In the genomic region with DNA sequence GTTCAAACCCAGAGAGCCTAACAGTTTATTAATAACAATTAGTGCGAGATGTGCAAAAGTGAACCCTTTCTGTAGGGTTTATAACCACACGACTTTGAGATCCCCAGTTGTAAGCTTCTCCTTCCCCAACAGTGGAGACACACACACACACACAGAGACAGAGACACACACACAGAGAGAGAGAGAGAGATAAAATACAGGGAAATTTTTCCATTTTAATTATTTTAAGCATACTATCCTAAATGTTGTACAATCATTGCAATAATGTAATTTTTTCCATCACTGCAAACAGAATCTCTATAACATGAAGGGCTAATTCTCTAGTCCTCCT, we compare ENCODE assay signal across 8 mouse cellular contexts. TPM values are rescaled to one million over a fixed set of nuclear protein-coding genes. Genes with fewer than 3 reads are reported as not detected.
DNase-seq lines count a peak whose midpoint lies in the region; ATAC-seq and TF ChIP-seq lines count a peak whose summit lies in the region.

No protein-coding gene starts in this region.

- peak overlapping the region; percentile 67 for H3K4me2 ChIP-seq in embryonic facial prominence, embryonic 14.5 days (ENCODE audit: low read depth, low read length)
- H3K4me2 ChIP-seq in intestine, embryonic 16.5 days (ENCODE audit: low read depth, low read length), result peak overlapping the region; percentile 57
- H3K4me2 ChIP-seq in neural tube, embryonic 12.5 days (replicated peaks), result peak overlapping the region; percentile 52

- no peaks in the 10 kb centered on the region for H3K36me3 ChIP-seq in embryonic facial prominence, embryonic 14.5 days (ENCODE audit: control insufficient read depth, insufficient read depth, low read length)
- H3K36me3 ChIP-seq in intestine, embryonic 16.5 days (ENCODE audit: control insufficient read depth, insufficient read depth, low read length), result no peaks in the 10 kb centered on the region
- no peaks in the 10 kb centered on the region for H3K36me3 ChIP-seq in neural tube, embryonic 12.5 days

- peak overlapping the region; percentile 66 for H3K4me3 ChIP-seq in left cerebral cortex, adult 2 months
- H3K4me3 ChIP-seq in embryonic facial prominence, embryonic 14.5 days (ENCODE audit: low read depth, low read length), result peak overlapping the region; percentile 50
- peak overlapping the region; percentile 54 for H3K4me3 ChIP-seq in intestine, embryonic 16.5 days (ENCODE audit: low read length)
- peak overlapping the region; percentile 40 for H3K4me3 ChIP-seq in neural tube, embryonic 12.5 days

- 12% methylated on average over 2 of the region's 2 CpGs for WGBS in embryonic facial prominence, embryonic 14.5 days
- 5% methylated on average over 2 of the region's 2 CpGs for WGBS in intestine, embryonic 16.5 days
- WGBS in neural tube, embryonic 12.5 days, result 10% methylated on average over 2 of the region's 2 CpGs

- no peak; the same call in 1 of the 2 replicates for ATAC-seq in embryonic facial prominence, embryonic 14.5 days (ENCODE audit: low read depth)
- peak; percentile 21; the same call in 1 of the 2 replicates for ATAC-seq in intestine, embryonic 16.5 days
- no peak; the same call in 1 of the 2 replicates for ATAC-seq in neural tube, embryonic 12.5 days (ENCODE audit: low FRiP score, low read depth)

- H3K9me3 ChIP-seq in embryonic facial prominence, embryonic 14.5 days (ENCODE audit: control insufficient read depth, low read length), result no peaks in the 10 kb centered on the region
- no peaks in the 10 kb centered on the region for H3K9me3 ChIP-seq in intestine, embryonic 16.5 days (ENCODE audit: control insufficient read depth, low read length)
- no peaks in the 10 kb centered on the region for H3K9me3 ChIP-seq in neural tube, embryonic 12.5 days

- no peaks in the 10 kb centered on the region for H3K27me3 ChIP-seq in embryonic facial prominence, embryonic 14.5 days (replicated peaks; ENCODE audit: control insufficient read depth, insufficient read depth, low read length)
- no peaks in the 10 kb centered on the region for H3K27me3 ChIP-seq in intestine, embryonic 16.5 days (replicated peaks; ENCODE audit: control insufficient read depth, insufficient read depth, low read length)
- no peaks in the 10 kb centered on the region for H3K27me3 ChIP-seq in neural tube, embryonic 12.5 days (replicated peaks)

- DNase-seq in left cerebral cortex, adult 2 months (ENCODE audit: extremely low spot score in 1 of 2, low spot score in 2 of 2), result no peak
- DNase-seq in left cerebral cortex, adult 9 months (ENCODE audit: low spot score in 2 of 2), result no peak
- no peak for DNase-seq in embryonic facial prominence, embryonic 14.5 days (ENCODE audit: low spot score)
- no peak for DNase-seq in urinary bladder, adult 2 months (ENCODE audit: low spot score)
- no peak for DNase-seq in left cerebral cortex, postnatal 4 days
- DNase-seq in layer of hippocampus, adult 9-11 months, result no peak

- peak overlapping the region; percentile 73 for H3K9ac ChIP-seq in embryonic facial prominence, embryonic 14.5 days (ENCODE audit: low read depth, low read length)
- peak overlapping the region; percentile 68 for H3K9ac ChIP-seq in intestine, embryonic 16.5 days (ENCODE audit: low read depth, low read length)
- no peak overlapping the region for H3K9ac ChIP-seq in neural tube, embryonic 12.5 days

- intact Hi-C loops in left cerebral cortex, adult 2 months (cut with DNase I), result loop anchor here (1.0 kb wide), 1 partner anchor 16 kb away; a partner anchor contains a TSS
- intact Hi-C loops in left cerebral cortex, postnatal 4 days (cut with DNase I), result no loop called here

- H3K27ac ChIP-seq in left cerebral cortex, adult 2 months, result peak overlapping the region; percentile 90
- H3K27ac ChIP-seq in embryonic facial prominence, embryonic 14.5 days (replicated peaks; ENCODE audit: low read depth, low read length), result peak overlapping the region; percentile 85
- peak overlapping the region; percentile 95 for H3K27ac ChIP-seq in intestine, embryonic 16.5 days (ENCODE audit: low read length)
- peak overlapping the region; percentile 2; the same call in 1 of the 2 replicates for H3K27ac ChIP-seq in neural tube, embryonic 12.5 days

- no peak; the same call in 1 of the 2 replicates for TF ChIP-seq CTCF in left cerebral cortex, adult 2 months (IDR thresholded peaks at IDR 0.05)

- H3K4me1 ChIP-seq in embryonic facial prominence, embryonic 14.5 days (ENCODE audit: control insufficient read depth, insufficient read depth, low read length), result peaks cover 3% of the 10 kb centered on the region; the same call in 1 of the 2 replicates
- no peaks in the 10 kb centered on the region for H3K4me1 ChIP-seq in intestine, embryonic 16.5 days (ENCODE audit: control insufficient read depth, insufficient read depth, low read length)
- no peaks in the 10 kb centered on the region for H3K4me1 ChIP-seq in neural tube, embryonic 12.5 days

RNA-seq across cellular contexts. Expression of a gene that starts 15.7 kb away (rescaled TPM):
- 100 to 1,000 TPM; 394 to 436 TPM for total RNA-seq in left cerebral cortex, adult 2 months (2021)
- polyA plus RNA-seq in embryonic facial prominence, embryonic 14.5 days (2014; fragmentation: Nextera tagmentation; extraction: Ambion mirVana), result 130 and 136 TPM in 2 replicates
- 85.7 and 89.7 TPM in 2 replicates for polyA plus RNA-seq in intestine, embryonic 16.5 days (2015; fragmentation: Nextera tagmentation; extraction: Ambion mirVana)
- polyA plus RNA-seq in neural tube, embryonic 12.5 days (2016; fragmentation: Nextera tagmentation; extraction: Ambion mirVana), result 196 and 227 TPM in 2 replicates
- 72.7 and 84.8 TPM in 2 replicates for polyA plus RNA-seq in urinary bladder, adult 2 months (2012; rRNA removed)
- total RNA-seq in left cerebral cortex, postnatal 4 days (2021), result 100 to 1,000 TPM; 298 to 307 TPM

RNA-seq across cellular contexts. Expression of a gene that starts 16.6 kb away (rescaled TPM):
- total RNA-seq in left cerebral cortex, adult 2 months (2021), result 10 to 100 TPM; 73.3 to 78.9 TPM
- 82.1 and 84.5 TPM in 2 replicates for polyA plus RNA-seq in embryonic facial prominence, embryonic 14.5 days (2014; fragmentation: Nextera tagmentation; extraction: Ambion mirVana)
- 85.9 and 89.2 TPM in 2 replicates for polyA plus RNA-seq in intestine, embryonic 16.5 days (2015; fragmentation: Nextera tagmentation; extraction: Ambion mirVana)
- polyA plus RNA-seq in neural tube, embryonic 12.5 days (2016; fragmentation: Nextera tagmentation; extraction: Ambion mirVana), result 68.5 and 69.9 TPM in 2 replicates
- polyA plus RNA-seq in urinary bladder, adult 2 months (2012; rRNA removed), result 54.3 TPM in 2 replicates
- total RNA-seq in left cerebral cortex, postnatal 4 days (2021), result 10 to 100 TPM; 44.9 to 47.4 TPM

RNA-seq across cellular contexts. Expression of a gene that starts 54.6 kb away (rescaled TPM):
- 10 to 100 TPM in 1 of 2 experiments, 1 to 10 TPM in 1; 9.3 to 12.3 TPM for total RNA-seq in left cerebral cortex, adult 2 months (2021)
- polyA plus RNA-seq in embryonic facial prominence, embryonic 14.5 days (2014; fragmentation: Nextera tagmentation; extraction: Ambion mirVana), result 17.6 and 22.1 TPM in 2 replicates
- 59.2 and 59.3 TPM in 2 replicates for polyA plus RNA-seq in intestine, embryonic 16.5 days (2015; fragmentation: Nextera tagmentation; extraction: Ambion mirVana)
- 16.3 and 17.5 TPM in 2 replicates for polyA plus RNA-seq in neural tube, embryonic 12.5 days (2016; fragmentation: Nextera tagmentation; extraction: Ambion mirVana)
- 21.4 and 23.7 TPM in 2 replicates for polyA plus RNA-seq in urinary bladder, adult 2 months (2012; rRNA removed)
- total RNA-seq in left cerebral cortex, postnatal 4 days (2021), result 1 to 10 TPM; 8.9 to 9.0 TPM

Comparison
In these comparisons a context has a peak if more than half of its experiments do, and no peak if none do; other contexts are left out.
1. H3K27ac ChIP-seq: peak in every context shown above with its lines; median percentile 95 in intestine, embryonic 16.5 days; 90 in left cerebral cortex, adult 2 months; 85 in embryonic facial prominence, embryonic 14.5 days; 2 in neural tube, embryonic 12.5 days.